Mouse (Mus musculus): Measurements from ENCODE around the gene Coq8b. TPM values are rescaled to one million over a fixed set of nuclear protein-coding genes. Genes with fewer than 3 reads are reported as not detected.

Coq8b gene
- total RNA-seq, 2 experiments from 2014 or later: 32.5 to 37.2 TPM

- intact Hi-C loops (cut with DNase I): loop anchor here (5.0 kb wide), 1 partner anchor 62 kb away; the partner anchor contains the start of genes BC024978 and Snrpa
- no peak for DNase-seq (ENCODE audit: low spot score in 2 of 2)
Measured at GRCm38 (mm10) chr7:27259271-27259721, 26.5 kb downstream of the Coq8b start.

- DNase-seq (ENCODE audit: low spot score in 2 of 2): peak in 1 of 2 experiments; percentile 49
- intact Hi-C loops (cut with DNase I): loop anchor here (5.0 kb wide), 1 partner anchor 62 kb away; the partner anchor contains the start of genes BC024978 and Snrpa
Measured at GRCm38 (mm10) chr7:27259771-27260170, 26.9 kb downstream of the Coq8b start.

DNA sequence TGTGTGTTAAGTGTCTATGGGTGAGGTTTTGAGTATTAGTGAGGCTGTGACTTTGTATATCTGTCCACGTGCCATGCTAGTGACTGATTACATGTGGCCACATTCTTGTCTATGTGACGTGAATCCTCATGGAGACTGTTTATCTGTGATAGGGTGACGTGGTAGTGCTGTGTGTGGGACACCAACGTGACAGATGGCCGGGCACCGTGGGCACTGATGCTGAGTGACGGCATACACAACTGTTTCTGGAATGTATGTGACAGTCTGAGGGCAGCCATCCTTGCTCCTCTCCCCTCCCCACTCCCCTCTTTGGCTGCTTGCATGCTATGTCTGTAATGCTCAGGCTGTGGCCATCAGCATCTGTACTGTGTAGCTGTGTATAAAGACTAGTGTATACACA lies 28.0 kb downstream of the Coq8b start:
- peak in 1 of 2 experiments; percentile 78 for DNase-seq (ENCODE audit: low spot score in 2 of 2)
- intact Hi-C loops (cut with DNase I): no loop called here

DNA sequence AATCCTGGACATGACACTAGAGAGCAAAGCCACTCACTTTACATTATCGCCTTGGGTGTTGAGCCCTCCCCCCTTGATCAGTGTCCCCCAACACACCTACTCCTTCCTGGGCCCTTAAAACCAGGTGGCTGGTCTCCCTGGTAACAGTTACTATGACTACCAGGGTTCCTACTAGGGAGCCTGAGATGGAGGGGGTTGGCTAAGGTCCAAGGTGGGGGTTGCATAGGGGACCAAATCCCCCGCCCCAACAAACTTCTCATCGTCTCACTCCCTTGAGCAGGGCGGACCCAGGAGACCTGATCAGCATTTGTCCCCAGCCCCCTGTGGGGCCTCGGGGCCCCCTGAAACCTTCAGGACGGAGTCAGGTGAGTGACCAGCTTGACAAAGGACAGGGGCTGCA lies 29.1 kb downstream of the Coq8b start:
- no peak for DNase-seq (ENCODE audit: low spot score in 2 of 2)
- intact Hi-C loops (cut with DNase I): no loop called here

- no peak for DNase-seq (ENCODE audit: low spot score in 2 of 2)
- intact Hi-C loops (cut with DNase I): no loop called here
Measured at GRCm38 (mm10) chr7:27264761-27265160, 31.9 kb downstream of the Coq8b start.

DNA sequence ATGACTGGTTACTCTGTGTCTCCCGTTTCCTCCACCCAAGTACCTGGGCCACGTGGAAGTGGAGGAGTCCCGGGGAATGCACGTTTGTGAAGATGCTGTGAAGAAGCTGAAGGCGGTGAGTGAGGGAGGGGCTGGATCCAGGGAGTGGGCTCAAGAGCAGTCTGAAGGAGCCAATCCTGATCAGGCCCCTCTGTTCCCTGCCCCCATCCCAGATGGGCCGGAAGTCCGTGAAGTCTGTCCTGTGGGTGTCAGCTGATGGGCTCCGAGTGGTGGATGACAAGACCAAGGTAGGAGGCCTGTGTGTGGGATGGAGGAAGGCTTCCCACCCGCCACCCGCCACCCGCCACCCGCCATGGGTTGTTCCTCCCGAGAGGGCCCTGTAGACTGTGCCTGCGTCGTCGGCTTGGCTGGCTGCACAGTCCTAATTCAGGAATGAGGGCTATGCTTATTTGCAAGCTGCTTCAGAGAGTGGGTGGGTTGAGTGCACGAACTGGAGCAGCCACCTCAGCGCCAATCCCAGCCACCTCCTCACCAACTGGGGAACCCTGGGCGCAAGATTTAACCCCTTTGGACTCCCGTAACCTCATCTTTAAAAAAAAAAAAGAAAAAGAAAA lies 33.8 kb downstream of the Coq8b start:
- peak; percentile 80 to 97 for DNase-seq (ENCODE audit: low spot score in 2 of 2)
- intact Hi-C loops (cut with DNase I): no loop called here

GRCm38 (mm10) chr7:27271423-27271822 lies 38.6 kb downstream of the Coq8b start:
- intact Hi-C loops (cut with DNase I): no loop called here
- no peak for DNase-seq (ENCODE audit: low spot score in 2 of 2)

DNA sequence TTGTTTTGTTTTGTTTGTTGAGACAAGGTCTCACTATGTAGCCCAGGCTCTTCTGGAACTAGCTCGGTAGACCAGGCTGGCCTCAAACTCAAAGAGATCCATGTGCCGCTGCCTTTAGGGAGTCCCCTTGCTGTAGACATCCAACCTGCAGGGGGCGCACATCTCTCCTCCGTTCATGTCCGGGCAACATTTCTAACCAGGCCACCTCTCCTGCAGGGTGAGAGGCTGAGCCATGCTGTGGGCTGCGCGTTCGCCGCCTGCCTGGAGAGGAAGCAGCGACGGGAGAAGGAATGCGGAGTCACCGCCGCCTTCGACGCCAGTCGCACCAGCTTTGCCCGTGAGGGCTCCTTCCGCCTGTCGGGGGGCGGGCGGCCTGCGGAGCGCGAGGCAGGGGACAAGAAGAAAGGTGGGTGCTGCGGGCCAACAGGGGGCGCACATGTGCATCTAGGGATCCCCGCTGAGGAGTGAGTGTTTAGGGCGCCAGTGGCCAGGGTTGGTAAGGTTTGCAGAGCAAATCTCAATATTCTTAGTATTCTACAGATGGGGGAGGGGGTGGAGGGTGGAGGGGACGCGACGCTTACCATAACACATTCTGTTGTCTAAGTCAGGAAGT lies 41.0 kb downstream of the Coq8b start:
- intact Hi-C loops (cut with DNase I): no loop called here
- DNase-seq (ENCODE audit: low spot score in 2 of 2): no peak

- intact Hi-C loops (cut with DNase I): loop anchor here (5.0 kb wide), 1 partner anchor 143 kb away; no protein-coding TSS in a partner anchor
Measured at GRCm38 (mm10) chr7:27274916-27275315, 42.1 kb downstream of the Coq8b start.

GRCm38 (mm10) chr7:27276021-27276420 lies 43.2 kb downstream of the Coq8b start:
- intact Hi-C loops (cut with DNase I): loop anchor here (5.0 kb wide), 1 partner anchor 144 kb away; no protein-coding TSS in a partner anchor
- no peak for DNase-seq (ENCODE audit: low spot score in 2 of 2)

More at GRCm38 (mm10) chr7:27274916-27275315, 42.1 kb downstream of the Coq8b start:
- no peak for DNase-seq (ENCODE audit: low spot score in 2 of 2)

DNA sequence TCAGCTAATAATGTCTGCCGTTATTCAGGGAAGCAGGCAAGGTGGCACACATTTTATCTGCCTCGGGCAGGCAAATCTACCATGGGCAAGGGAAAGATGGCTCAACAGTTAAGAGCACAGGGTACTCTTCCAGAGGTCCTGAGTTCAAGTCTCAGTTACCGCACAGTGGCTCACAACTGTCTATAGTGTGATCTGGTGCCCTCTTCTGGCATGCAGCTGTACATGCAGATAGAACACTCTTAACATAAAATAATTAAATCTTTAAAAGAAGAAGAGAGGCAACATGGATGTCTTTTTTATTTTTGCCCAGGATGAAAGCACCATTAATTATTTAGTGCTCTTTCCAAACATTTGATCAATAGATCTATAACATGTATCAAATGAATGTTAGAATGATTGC lies 44.4 kb downstream of the Coq8b start:
- no peak for DNase-seq (ENCODE audit: low spot score in 2 of 2)
- intact Hi-C loops (cut with DNase I): loop anchor here (5.0 kb wide), 1 partner anchor 145 kb away; no protein-coding TSS in a partner anchor

- intact Hi-C loops (cut with DNase I): no loop called here
- no peak for DNase-seq (ENCODE audit: low spot score in 2 of 2)
Measured at GRCm38 (mm10) chr7:27281717-27282116, 48.9 kb downstream of the Coq8b start.

GRCm38 (mm10) chr7:27282225-27282624 lies 49.4 kb downstream of the Coq8b start:
- no peak for DNase-seq (ENCODE audit: low spot score in 2 of 2)
- intact Hi-C loops (cut with DNase I): no loop called here

- intact Hi-C loops (cut with DNase I): no loop called here
- DNase-seq (ENCODE audit: low spot score in 2 of 2): peak in 1 of 2 experiments; percentile 34
Measured at GRCm38 (mm10) chr7:27284865-27285697, 52.3 kb downstream of the Coq8b start.

GRCm38 (mm10) chr7:27285698-27286066 lies 52.9 kb downstream of the Coq8b start:
- DNase-seq (ENCODE audit: low spot score in 2 of 2): peak in 1 of 2 experiments; percentile 74
- intact Hi-C loops (cut with DNase I): no loop called here

DNA sequence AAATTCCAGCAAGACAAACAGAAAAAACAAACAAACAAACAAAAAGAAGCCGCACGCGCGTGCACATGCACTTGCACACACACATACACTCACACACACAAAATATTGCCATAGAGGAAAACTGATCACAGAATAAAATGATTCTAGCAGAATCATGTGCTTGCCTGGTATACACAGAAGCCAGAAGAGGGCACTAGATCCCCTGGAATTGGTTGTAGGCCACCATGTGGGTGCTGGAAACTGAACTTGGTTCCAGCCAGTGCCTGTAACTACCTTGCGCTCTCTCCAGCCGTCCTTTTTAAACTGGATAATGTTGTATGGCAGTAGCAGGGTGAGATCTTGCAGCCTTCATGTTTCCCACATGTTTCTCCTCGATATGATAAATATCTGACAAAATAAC lies 55.9 kb downstream of the Coq8b start:
- DNase-seq (ENCODE audit: low spot score in 2 of 2): no peak
- intact Hi-C loops (cut with DNase I): no loop called here

DNA sequence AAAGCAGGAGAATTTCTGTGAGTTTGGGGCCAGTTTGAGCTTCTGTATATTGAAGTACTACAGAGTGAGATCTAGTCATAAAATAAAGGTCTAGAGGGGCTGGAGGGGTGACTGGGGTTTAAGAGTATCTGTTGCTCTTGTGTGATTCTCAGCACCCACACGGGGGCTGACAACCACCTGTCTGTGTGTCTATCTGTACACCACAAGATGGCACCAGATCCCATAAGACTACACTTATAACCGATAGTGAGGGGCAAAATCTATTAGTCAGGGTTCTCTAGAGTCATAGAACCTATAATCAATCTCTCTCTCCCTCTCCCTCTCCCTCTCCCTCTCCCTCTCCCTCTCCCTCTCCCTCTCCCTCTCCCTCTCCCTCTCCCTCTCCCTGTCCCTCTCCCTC lies 57.7 kb downstream of the Coq8b start:
- intact Hi-C loops (cut with DNase I): no loop called here
- DNase-seq (ENCODE audit: low spot score in 2 of 2): no peak

GRCm38 (mm10) chr7:27291795-27292466 lies 59.1 kb downstream of the Coq8b start:
- intact Hi-C loops (cut with DNase I): no loop called here
- DNase-seq (ENCODE audit: low spot score in 2 of 2): peak in 1 of 2 experiments; percentile 79

DNA sequence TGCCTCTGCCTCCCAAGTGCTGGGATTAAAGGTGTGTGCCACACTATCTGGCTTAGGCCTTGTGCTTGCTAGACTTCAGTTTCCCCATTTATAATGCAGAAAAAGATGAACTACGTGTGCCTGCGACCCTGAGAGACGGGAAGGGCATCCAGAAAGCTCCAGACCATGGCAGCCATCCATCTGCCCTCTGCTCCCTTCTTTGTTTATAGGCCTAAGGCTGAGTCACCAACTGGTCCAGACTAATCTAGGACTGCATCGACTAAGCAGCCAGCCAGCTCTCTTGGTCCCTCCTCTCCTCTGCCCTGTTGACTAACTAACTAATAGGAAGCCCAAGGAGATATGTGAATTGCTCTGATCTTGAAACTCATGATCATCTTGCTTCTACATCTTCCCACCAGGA lies 63.1 kb downstream of the Coq8b start:
- DNase-seq (ENCODE audit: low spot score in 2 of 2): no peak
- intact Hi-C loops (cut with DNase I): no loop called here

DNA sequence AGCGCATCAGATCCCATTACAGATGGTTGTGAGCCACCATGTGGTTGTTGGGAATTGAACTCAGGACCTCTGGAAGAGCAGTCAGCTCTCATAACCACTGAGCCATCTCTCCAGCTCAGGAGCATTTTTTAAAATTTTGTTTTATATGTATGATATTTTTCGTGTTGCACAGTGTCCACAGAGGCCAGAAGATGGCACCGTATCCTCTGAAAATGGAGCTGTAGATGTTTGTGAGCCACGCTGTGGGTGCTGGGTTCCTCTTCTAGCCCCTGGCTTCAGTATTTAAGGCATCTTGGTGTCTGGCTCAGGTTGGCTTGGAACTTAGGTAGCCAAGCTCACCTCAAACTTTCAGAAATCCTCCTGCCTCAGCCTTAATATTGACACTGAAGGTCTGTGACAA lies 63.7 kb downstream of the Coq8b start:
- intact Hi-C loops (cut with DNase I): no loop called here
- no peak for DNase-seq (ENCODE audit: low spot score in 2 of 2)

Data from left cerebral cortex, postnatal 25 days (tissue).